Mouse (Mus musculus) heart, adult 2 months (tissue): ENCODE results near the gene Smug1.

Experiments used
- CTCF ChIP-seq: fragments of 200-600 bp; IDR thresholded peaks from 2 replicates; pipeline ENCODE4 v1.8.1; 2022; ENCODE audit warnings: antibody characterized with exemption, mild to moderate bottlenecking, moderate library complexity
- EP300 ChIP-seq: fragments of 200-500 bp; IDR thresholded peaks from 2 replicates; pipeline ENCODE4 v1.6.1; 2011; ENCODE audit warnings: low read depth, low read length, control low read depth; ENCODE audit not compliant: insufficient read depth
- POLR2A ChIP-seq: fragments of 200-500 bp; IDR thresholded peaks from 2 replicates; pipeline ENCODE4 v1.6.1; 2011; ENCODE audit warnings: mild to moderate bottlenecking, low read depth, low read length, control low read depth; ENCODE audit not compliant: insufficient read depth

DNA sequence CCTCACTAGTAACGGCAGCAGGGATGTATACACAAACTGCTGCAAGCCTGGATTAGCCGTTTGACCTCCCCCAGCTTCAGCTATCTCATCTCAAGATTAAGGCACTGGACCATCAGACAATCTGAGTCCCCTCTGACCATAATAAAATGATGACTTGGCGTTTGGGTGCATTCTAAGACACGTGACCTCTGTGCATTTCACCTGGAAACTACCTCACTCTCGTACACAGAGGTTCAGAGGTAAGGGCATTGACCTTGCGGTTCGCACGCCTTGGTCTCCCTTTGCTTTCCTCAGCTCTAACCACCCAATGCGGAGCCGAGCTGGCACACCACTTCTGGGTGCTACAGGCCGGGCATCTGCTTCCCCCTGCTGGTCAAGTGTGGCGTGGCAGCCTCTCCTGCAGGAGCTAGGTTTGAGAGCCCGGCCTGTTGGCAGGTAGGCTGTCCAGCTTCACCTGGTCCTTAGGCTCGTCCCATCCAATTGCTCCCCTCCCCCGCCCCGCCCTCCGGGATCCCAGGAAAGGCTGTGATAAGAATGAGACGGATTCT lies 10.1 kb upstream of the Smug1 start:
- TF ChIP-seq CTCF (peak; percentile 100; the same call in 1 of the 2 replicates), POLR2A (no peak), EP300 (0 out of 2 replicates have a peak, but pooled peaks have one; percentile 47)
